Mouse (Mus musculus) cortical plate, adult 2 months (tissue): ENCODE measurements around the gene Arhgef3. TPM values are rescaled to one million over a fixed set of nuclear protein-coding genes. Genes with fewer than 3 reads are reported as not detected.

Experiments used
- H3K27ac ChIP-seq: fragments of 200-500 bp; 2 replicates; pipeline ENCODE4 v1.5.1; 2012; ENCODE audit warnings: low read length, control low read depth, inconsistent platforms; ENCODE audit not compliant: insufficient read depth
- H3K4me1 ChIP-seq: fragments of 200-500 bp; 2 replicates; pipeline ENCODE4 v1.6.1; 2011; ENCODE audit warnings: low read length; ENCODE audit not compliant: control insufficient read depth, insufficient read depth
- H3K4me3 ChIP-seq: fragments of 200-500 bp; 2 replicates; pipeline ENCODE4 v1.5.1; 2011; ENCODE audit warnings: mild to moderate bottlenecking, low read length, control low read depth; ENCODE audit not compliant: insufficient read depth
- CTCF ChIP-seq: fragments of 200-500 bp; IDR thresholded peaks from 2 replicates; pipeline ENCODE4 v1.5.1; 2011; ENCODE audit warnings: mild to moderate bottlenecking, control low read depth, low read length; ENCODE audit not compliant: insufficient read depth; ENCODE audit errors: extremely low read depth
- POLR2A ChIP-seq: fragments of 200-500 bp; IDR thresholded peaks from 2 replicates; pipeline ENCODE4 v1.6.1; 2011; ENCODE audit warnings: mild to moderate bottlenecking, low read length, control low read depth; ENCODE audit not compliant: insufficient read depth; ENCODE audit errors: extremely low read depth
- polyA plus RNA-seq: library from polyadenylated mRNA; depleted of rRNA; stranded (reverse); fragments of >200 nt; gene quantifications from 2 replicates; pipeline ENCODE4 v1.2.3, GENCODE M21; 2012

Gene Arhgef3
- polyA plus RNA-seq, 1 experiment = 42.9 TPM

GRCm38 (mm10) chr14:27332359-27332987 lies 217.8 kb downstream of the Arhgef3 start:
- Histone ChIP-seq H3K27ac (no peak overlapping the region), H3K4me1 (no peaks in the 10 kb centered on the region), H3K4me3 (no peak overlapping the region)
- TF ChIP-seq CTCF (no peak), POLR2A (no peak)

- Histone ChIP-seq H3K4me1 (peaks cover 3% of the 10 kb centered on the region), H3K4me3 (peak overlapping the region; percentile 93), H3K27ac (peak overlapping the region; percentile 68)
- TF ChIP-seq CTCF (no peak), POLR2A (peak; percentile 99)
These were observed 220.9 kb downstream of the Arhgef3 start for GRCm38 (mm10) chr14:27335331-27336207.

GRCm38 (mm10) chr14:27336208-27337114 lies 221.8 kb downstream of the Arhgef3 start:
- Histone ChIP-seq H3K4me3 (peak overlapping the region; percentile 93), H3K4me1 (peaks cover 4% of the 10 kb centered on the region), H3K27ac (peak overlapping the region; percentile 68)
- TF ChIP-seq POLR2A (0 out of 2 replicates have a peak, but pooled peaks have one; percentile 15), CTCF (no peak)

- Histone ChIP-seq H3K27ac (peak overlapping the region; percentile 5; the same call in 1 of the 2 replicates), H3K4me3 (peak overlapping the region; percentile 93), H3K4me1 (peaks cover 7% of the 10 kb centered on the region)
- TF ChIP-seq CTCF = no peak
- no peak for TF ChIP-seq POLR2A
These were observed 222.5 kb downstream of the Arhgef3 start for GRCm38 (mm10) chr14:27337156-27337555.

GRCm38 (mm10) chr14:27338034-27338708 lies 223.5 kb downstream of the Arhgef3 start:
- peak overlapping the region; percentile 36; the same call in 1 of the 2 replicates for H3K27ac ChIP-seq
- no peak for TF ChIP-seq POLR2A
- TF ChIP-seq CTCF = no peak
- peak overlapping the region; percentile 93 for H3K4me3 ChIP-seq

GRCm38 (mm10) chr14:27340682-27341415 lies 226.2 kb downstream of the Arhgef3 start:
- no peak for TF ChIP-seq POLR2A
- TF ChIP-seq CTCF = no peak
- Histone ChIP-seq H3K4me3 (no peak overlapping the region), H3K4me1 (peaks cover 7% of the 10 kb centered on the region), H3K27ac (no peak overlapping the region)

More at GRCm38 (mm10) chr14:27338034-27338708, 223.5 kb downstream of the Arhgef3 start:
- peaks cover 7% of the 10 kb centered on the region for H3K4me1 ChIP-seq

GRCm38 (mm10) chr14:27341486-27341885 lies 226.8 kb downstream of the Arhgef3 start:
- TF ChIP-seq POLR2A (no peak), CTCF (no peak)
- Histone ChIP-seq H3K4me3 (no peak overlapping the region), H3K27ac (no peak overlapping the region), H3K4me1 (peaks cover 7% of the 10 kb centered on the region)

GRCm38 (mm10) chr14:27342451-27342850 lies 227.8 kb downstream of the Arhgef3 start:
- TF ChIP-seq CTCF (no peak), POLR2A (no peak)
- Histone ChIP-seq H3K4me3 (no peak overlapping the region), H3K27ac (no peak overlapping the region), H3K4me1 (peaks cover 7% of the 10 kb centered on the region)
